Mouse (Mus musculus): ENCODE measurements around the gene Ptgdr. TPM values are rescaled to one million over a fixed set of nuclear protein-coding genes. Genes with fewer than 3 reads are reported as not detected.

Ptgdr gene
- 0.06 and 0.13 TPM in 2 replicates for polyA plus RNA-seq (2012; rRNA removed; ENCODE audit: low replicate concordance)

DNA sequence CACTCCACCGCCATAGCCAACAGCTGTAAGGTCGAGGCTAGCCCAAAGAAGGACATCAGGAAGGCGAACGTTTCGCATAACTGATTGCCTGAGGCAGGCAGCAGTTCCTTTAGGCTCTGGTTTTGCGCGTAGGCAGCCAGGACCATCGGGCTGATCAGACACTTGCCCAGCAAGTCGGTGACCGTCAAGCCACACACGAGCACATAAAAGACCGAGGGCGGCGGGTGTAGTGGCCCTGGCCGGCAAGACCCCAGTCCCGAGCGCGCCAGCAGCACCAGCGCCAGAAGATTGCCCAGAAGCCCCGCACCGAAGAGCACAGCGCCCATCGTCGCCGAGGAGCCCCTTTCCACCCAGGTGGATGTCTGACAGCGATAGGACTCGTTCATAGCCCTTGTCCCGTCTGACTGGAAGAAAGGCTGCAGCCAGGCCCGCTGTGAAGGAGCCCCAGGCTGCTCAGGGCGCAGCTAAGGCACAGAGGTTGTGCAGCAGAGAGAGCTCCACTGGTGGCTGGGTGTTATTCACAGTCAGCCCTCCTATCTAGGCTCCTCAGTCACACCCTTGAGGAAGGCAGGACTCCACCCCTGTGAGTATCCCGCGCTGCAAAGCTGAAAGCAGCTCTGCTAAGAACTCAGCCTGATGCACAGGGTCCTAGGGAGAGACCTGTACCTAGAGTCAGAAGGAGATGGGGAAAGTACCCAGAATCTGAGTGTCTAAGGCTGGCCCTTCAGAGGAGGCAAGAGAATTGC is at the start of gene Ptgdr:
Gene Ptgdr (minus strand): TSS at position 508 of the 746 bp plus-strand sequence.

Other genes starting within 250 kb of the Ptgdr start
- gene Gm5624, start 231.4 kb downstream of the Ptgdr start, polyA plus RNA-seq (2012; rRNA removed; ENCODE audit: low replicate concordance): not detected in 2 replicates
- not detected in 2 replicates for gene Gm8257, start 152.9 kb downstream of the Ptgdr start, polyA plus RNA-seq (2012; rRNA removed; ENCODE audit: low replicate concordance)
- gene Gm8267, start 109.0 kb downstream of the Ptgdr start, polyA plus RNA-seq (2012; rRNA removed; ENCODE audit: low replicate concordance): not detected in 2 replicates
- 4.0 and 4.2 TPM in 2 replicates for gene Ptger2, start 128.8 kb upstream of the Ptgdr start, polyA plus RNA-seq (2012; rRNA removed; ENCODE audit: low replicate concordance)

Data from subcutaneous adipose tissue, adult 2 months (tissue).